Mouse (Mus musculus) colon, adult 2 months (tissue): Measurements from ENCODE around the gene Gab3. TPM values are rescaled to one million over a fixed set of nuclear protein-coding genes. Genes with fewer than 3 reads are reported as not detected.

Experiments used
- polyA plus RNA-seq: library from polyadenylated mRNA; depleted of rRNA; stranded (reverse); fragments of >200 nt; gene quantifications from 2 replicates; pipeline ENCODE4 v1.2.3, GENCODE M21; 2012; rRNA removed

Gab3 gene
- polyA plus RNA-seq: 0.15 and 0.49 TPM in 2 replicates

DNA sequence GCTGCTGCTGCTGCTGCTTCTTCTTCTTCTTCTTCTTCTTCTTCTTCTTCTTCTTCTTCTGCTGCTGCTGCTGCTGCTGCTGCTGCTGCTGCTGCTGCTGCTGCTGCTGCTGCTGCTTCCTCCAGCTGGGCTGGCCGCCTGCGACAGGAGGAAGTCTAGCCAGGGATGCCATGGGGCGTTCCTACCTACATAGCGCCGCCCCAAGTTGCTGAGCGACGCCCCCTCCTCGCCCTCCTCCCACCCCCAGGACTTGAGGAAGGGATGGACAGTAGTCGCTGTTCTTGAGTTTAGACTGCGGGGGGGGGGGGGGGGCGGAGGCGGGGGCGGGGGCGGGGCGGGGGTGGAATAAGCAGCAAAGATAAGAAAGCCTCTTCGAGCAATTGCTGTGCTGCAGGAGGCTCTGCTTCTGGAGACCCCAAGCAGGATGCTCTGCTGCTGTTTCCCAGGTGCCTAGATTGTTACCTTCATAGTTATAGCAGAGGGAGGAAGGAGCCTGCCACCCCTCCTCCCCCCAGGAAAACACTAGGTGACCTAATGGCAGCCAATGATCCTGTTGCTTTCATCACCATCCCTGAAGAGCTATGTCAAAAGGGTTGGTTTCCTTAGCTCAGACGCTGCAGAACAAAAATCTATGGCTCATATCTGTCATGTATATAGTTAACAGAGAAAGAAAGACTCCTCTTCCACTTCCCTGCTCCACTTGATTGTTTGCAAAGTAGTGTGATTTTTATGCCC is at the start of gene Gab3:
Gene Gab3 (minus strand): TSS at position 685 of the 735 bp plus-strand sequence.

GRCm38 (mm10) chrX:75130467-75131160 is 45.4 kb upstream of the Gab3 start, which contains the start of gene Mpp1:
Gene Mpp1, minus strand, starts transcription at chrX:75131016.

DNA sequence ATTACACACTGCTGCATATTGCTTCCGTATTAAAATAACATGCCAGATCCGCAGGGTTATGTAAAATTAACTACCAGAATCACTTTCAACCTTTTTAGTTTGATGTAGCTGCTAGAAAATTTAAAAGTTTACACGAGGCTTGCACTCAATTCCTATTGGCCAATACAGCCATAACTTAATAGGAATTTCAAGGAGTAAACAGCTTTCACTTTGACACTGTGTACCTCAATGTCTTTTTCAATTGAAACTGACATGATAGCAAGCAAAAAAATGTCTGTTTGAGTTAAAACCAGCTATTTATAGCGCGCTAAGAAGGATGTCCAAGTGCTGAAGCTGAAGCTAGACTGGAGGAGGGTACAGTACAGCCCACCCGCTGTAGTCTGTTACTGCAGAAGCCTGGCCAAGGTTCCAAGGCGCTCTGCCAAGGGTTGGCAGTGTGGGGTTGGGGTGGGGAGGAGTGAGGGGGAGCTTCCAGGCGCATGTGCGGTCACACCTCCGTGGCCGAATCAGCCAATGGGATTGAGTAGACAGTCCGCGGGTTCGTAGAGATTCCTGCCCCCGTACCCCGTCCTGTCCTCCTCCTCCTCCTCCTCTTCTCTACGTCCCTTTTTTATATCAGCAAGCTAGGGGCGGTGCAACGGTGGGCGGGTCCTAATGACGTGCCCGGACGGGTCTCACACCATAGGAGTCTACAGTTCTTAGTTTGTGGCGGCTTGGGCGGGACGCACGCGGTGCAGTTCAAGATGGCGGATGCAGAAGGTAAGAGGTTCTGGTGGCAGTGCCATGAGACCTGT is 10.3 kb upstream of the Gab3 start, which contains the start of gene Dkc1:
Gene Dkc1 (plus strand): TSS at position 486 of the 794 bp plus-strand sequence.

Other genes with a start within 250 kb of the Gab3 start
- not detected in 2 replicates for gene Gm5936, start 248.3 kb downstream of the Gab3 start, polyA plus RNA-seq
- gene Dkc1, start 10.4 kb upstream of the Gab3 start, polyA plus RNA-seq: 4.4 and 7.3 TPM in 2 replicates
- gene Mpp1, start 45.6 kb upstream of the Gab3 start, polyA plus RNA-seq: 61.6 and 74.2 TPM in 2 replicates
- not detected in 2 replicates for gene Smim9, start 78.3 kb upstream of the Gab3 start, polyA plus RNA-seq